Mouse (Mus musculus): ENCODE measurements around the gene Radil.

- no peak for TF ChIP-seq CTCF (IDR thresholded peaks at IDR 0.05; ENCODE audit: insufficient read depth, low read depth, low read length)
- no peak for TF ChIP-seq POLR2A (IDR thresholded peaks at IDR 0.05; ENCODE audit: insufficient read depth, low read depth, low read length)
These were observed 87.9 kb downstream of the Radil start for GRCm38 (mm10) chr5:142463011-142463410.

All from olfactory bulb, adult 2 months (tissue).